Mouse (Mus musculus): Measurements from ENCODE around the gene Arsb. TPM values are rescaled to one million over a fixed set of nuclear protein-coding genes. Genes with fewer than 3 reads are reported as not detected.
A peak's percentile ranks its signal among the peaks of the same experiment; 100 is the strongest.

Gene Arsb
- 114 and 117 TPM in 2 replicates for polyA plus RNA-seq (2012; rRNA removed)

DNA sequence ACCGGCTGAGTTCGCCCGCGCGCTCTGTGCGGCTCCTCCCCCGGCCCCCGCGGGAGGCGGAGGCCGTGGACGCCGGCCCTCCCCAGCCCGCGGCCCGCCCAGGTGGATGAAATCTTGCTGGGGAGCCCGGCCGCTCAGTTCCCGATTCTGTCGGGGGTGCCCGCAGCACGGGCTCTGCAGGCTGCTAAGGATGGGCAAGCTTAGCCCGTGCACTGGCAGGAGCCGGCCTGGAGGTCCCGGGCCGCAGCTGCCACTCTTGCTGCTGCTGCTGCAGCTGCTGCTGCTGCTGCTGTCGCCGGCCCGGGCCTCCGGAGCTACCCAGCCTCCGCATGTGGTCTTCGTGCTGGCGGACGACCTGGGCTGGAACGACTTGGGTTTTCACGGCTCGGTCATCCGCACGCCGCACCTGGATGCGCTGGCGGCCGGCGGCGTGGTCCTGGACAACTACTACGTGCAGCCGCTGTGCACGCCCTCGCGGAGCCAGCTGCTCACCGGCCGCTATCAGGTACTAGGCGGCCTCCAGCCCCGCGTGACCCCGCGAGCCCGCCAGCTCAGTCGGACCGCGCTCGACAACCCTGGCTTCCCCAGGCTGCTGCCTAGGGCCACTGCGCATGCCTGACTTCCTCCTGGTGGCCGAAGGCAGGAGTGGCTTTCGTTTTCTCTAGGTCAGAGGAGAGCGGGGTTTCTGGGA is at the start of gene Arsb:
Arsb (plus strand) TSS at position 43 of the 691 bp plus-strand sequence.
- no peaks in the 10 kb centered on the region for H3K36me3 ChIP-seq (ENCODE audit: control insufficient read depth, insufficient read depth, low read length)
- peaks cover 8% of the 10 kb centered on the region; the same call in 1 of the 2 replicates for H3K4me1 ChIP-seq (ENCODE audit: control insufficient read depth, insufficient read depth, low read length)
- H3K27me3 ChIP-seq (replicated peaks; ENCODE audit: control insufficient read depth, insufficient read depth, low read length), result no peaks in the 10 kb centered on the region
- peak; percentile 92 for DNase-seq
- WGBS, result under 1% methylated on average over 66 of the region's 66 CpGs
- peak within 1 kb of the TSS; percentile 85 for H3K27ac ChIP-seq (ENCODE audit: insufficient read depth, low read depth, low read length)
- peak within 1 kb of the TSS; percentile 77 for H3K4me3 ChIP-seq (ENCODE audit: insufficient read depth, low read depth, low read length)
- peak; percentile 64 for TF ChIP-seq CTCF (conservative IDR thresholded peaks at IDR 0.05; ENCODE audit: insufficient read depth, insufficient read length, low read depth, low read length)
- peak; percentile 29 for TF ChIP-seq POLR2A (IDR thresholded peaks at IDR 0.05; ENCODE audit: low read depth, low read length)

DNA sequence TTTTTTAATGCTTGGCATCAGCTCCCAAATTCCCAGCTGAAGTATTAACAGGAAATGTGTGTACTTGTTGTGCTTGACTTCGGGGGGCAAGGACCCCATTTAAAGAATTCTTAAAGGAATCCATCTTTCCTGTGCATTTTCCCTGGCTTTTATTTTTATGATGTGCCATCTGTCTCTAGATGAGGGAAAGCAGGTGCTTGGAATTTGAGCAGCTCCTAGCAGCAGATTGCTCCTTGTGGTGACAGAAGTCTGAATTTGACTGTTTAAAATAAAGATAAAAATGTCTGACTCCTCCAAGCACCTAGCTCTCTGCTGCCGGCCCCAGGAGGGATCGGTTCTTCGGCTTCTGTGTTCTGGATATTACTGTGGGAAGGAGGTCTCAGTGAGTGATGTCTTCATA is 49.5 kb upstream of the Arsb start:
- H3K4me3 ChIP-seq (ENCODE audit: insufficient read depth, low read depth, low read length), result no peak overlapping the region

DNA sequence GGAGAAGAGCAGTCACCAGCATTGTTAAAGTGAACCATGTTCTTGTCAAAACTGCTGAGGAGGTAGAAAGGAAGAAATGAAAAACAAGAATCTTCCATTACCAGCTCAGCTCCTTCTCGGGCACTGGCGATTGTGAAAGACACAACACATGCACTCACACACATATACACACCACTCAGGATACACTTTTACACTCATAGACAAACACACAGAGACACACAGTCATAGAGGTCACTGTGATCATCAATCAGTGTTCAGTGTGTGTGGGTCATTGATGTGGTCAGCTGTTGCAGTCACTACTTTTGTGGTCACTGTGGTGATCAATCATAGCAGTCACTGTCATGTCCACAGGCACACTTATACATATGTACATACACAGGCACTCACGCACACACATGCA is 48.0 kb upstream of the Arsb start:
- H3K27ac ChIP-seq (ENCODE audit: insufficient read depth, low read depth, low read length), result no peak overlapping the region
- no peaks in the 10 kb centered on the region; the same call in 1 of the 2 replicates for H3K4me1 ChIP-seq (ENCODE audit: control insufficient read depth, insufficient read depth, low read length)
- DNase-seq, result no peak
- 84% methylated on average over 3 of the region's 3 CpGs for WGBS
- TF ChIP-seq POLR2A (IDR thresholded peaks at IDR 0.05; ENCODE audit: low read depth, low read length), result no peak
- no peak for TF ChIP-seq CTCF (conservative IDR thresholded peaks at IDR 0.05; ENCODE audit: insufficient read depth, insufficient read length, low read depth, low read length)
- H3K27me3 ChIP-seq (replicated peaks; ENCODE audit: control insufficient read depth, insufficient read depth, low read length), result no peaks in the 10 kb centered on the region
- H3K4me3 ChIP-seq (ENCODE audit: insufficient read depth, low read depth, low read length), result no peak overlapping the region
- no peaks in the 10 kb centered on the region for H3K36me3 ChIP-seq (ENCODE audit: control insufficient read depth, insufficient read depth, low read length)

More for the DNA sequence above, 49.5 kb upstream of the Arsb start:
- DNase-seq, result no peak
- Histone ChIP-seq H3K36me3 (ENCODE audit: control insufficient read depth, insufficient read depth, low read length) (no peaks in the 10 kb centered on the region), H3K4me1 (ENCODE audit: control insufficient read depth, insufficient read depth, low read length) (no peaks in the 10 kb centered on the region; the same call in 1 of the 2 replicates), H3K27ac (ENCODE audit: insufficient read depth, low read depth, low read length) (no peak overlapping the region), H3K27me3 (replicated peaks; ENCODE audit: control insufficient read depth, insufficient read depth, low read length) (no peaks in the 10 kb centered on the region)
- 75% methylated on average over 4 of the region's 4 CpGs for WGBS
- TF ChIP-seq POLR2A (IDR thresholded peaks at IDR 0.05; ENCODE audit: low read depth, low read length) (no peak), CTCF (conservative IDR thresholded peaks at IDR 0.05; ENCODE audit: insufficient read depth, insufficient read length, low read depth, low read length) (no peak)

DNA sequence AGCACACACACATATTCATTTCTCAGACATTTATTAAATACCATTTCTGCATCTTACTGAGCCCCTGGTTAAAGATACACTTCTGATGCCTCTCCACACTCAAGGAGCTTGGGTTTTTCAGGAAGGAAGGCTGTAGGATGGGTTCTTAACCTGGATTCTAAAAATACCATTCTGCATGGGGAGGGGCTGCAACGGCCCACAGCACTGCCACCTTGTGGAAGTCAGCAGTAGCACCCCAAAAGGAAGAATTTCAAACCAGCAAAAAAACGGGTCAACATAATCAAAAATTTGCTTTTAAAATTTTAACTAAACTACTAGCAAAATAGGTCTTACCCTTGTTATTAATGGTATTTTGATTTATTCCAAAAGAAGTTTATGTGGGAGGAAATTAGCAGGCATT is 47.2 kb upstream of the Arsb start:
- WGBS, result 20% methylated on average over 2 of the region's 2 CpGs
- Histone ChIP-seq H3K27me3 (replicated peaks; ENCODE audit: control insufficient read depth, insufficient read depth, low read length) (no peaks in the 10 kb centered on the region), H3K36me3 (ENCODE audit: control insufficient read depth, insufficient read depth, low read length) (no peaks in the 10 kb centered on the region), H3K27ac (ENCODE audit: insufficient read depth, low read depth, low read length) (no peak overlapping the region), H3K4me1 (ENCODE audit: control insufficient read depth, insufficient read depth, low read length) (no peaks in the 10 kb centered on the region), H3K4me3 (ENCODE audit: insufficient read depth, low read depth, low read length) (no peak overlapping the region)
- no peak for DNase-seq
- TF ChIP-seq POLR2A (IDR thresholded peaks at IDR 0.05; ENCODE audit: low read depth, low read length) (no peak), CTCF (conservative IDR thresholded peaks at IDR 0.05; ENCODE audit: insufficient read depth, insufficient read length, low read depth, low read length) (peak; percentile 69)

DNA sequence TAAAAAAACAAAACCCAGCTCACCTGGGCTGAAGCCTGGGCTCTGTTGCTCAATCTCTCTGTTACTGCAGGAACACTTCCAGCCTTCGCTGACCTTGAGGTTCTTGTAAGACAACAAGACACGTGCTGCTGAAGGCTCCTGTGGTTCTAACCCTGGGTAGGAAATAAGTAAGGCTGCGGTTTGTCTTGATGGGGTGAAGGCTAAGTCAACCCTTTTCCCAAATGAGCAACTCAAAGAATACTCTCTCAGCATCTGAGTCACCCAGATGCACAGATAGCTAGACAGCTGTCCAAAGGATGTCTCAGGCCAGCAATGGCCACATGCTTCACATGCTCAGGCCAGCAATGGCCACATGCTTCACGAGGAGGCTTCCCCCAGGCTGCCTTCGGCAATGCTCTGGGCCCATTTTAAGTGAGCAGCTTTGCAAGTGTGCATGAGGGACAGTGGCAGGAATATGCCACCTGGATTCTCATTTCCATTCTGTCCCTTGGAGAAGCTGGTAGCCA is 36.2 kb upstream of the Arsb start:
- Histone ChIP-seq H3K36me3 (ENCODE audit: control insufficient read depth, insufficient read depth, low read length) (no peaks in the 10 kb centered on the region), H3K4me1 (ENCODE audit: control insufficient read depth, insufficient read depth, low read length) (no peaks in the 10 kb centered on the region), H3K4me3 (ENCODE audit: insufficient read depth, low read depth, low read length) (no peak overlapping the region), H3K27me3 (replicated peaks; ENCODE audit: control insufficient read depth, insufficient read depth, low read length) (no peaks in the 10 kb centered on the region; the same call in 1 of the 2 replicates), H3K27ac (ENCODE audit: insufficient read depth, low read depth, low read length) (no peak overlapping the region)
- TF ChIP-seq CTCF (conservative IDR thresholded peaks at IDR 0.05; ENCODE audit: insufficient read depth, insufficient read length, low read depth, low read length), result no peak
- no peak for TF ChIP-seq POLR2A (IDR thresholded peaks at IDR 0.05; ENCODE audit: low read depth, low read length)
- WGBS, result 90% methylated on average over 5 of the region's 5 CpGs
- DNase-seq, result no peak

DNA sequence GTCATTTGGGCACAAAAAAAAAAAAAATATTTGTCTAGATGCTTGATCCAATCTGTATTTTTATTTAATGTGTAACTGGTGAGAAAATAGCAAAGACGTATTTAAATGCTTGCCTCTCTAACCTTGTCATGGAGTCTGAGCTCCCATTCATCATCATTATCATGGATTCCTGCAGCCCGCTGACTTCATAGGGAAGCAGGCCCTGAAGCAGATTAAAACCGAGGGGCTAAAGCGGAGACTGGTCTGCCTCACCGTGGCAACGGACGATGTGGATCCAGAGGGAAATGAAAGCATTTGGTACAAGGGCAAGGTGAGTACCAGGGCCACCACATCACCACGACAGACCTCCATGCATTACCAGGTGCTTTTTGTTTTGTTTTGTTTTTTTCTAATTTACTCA is 27.3 kb upstream of the Arsb start:
- DNase-seq, result no peak
- Histone ChIP-seq H3K27me3 (replicated peaks; ENCODE audit: control insufficient read depth, insufficient read depth, low read length) (no peaks in the 10 kb centered on the region), H3K4me3 (ENCODE audit: insufficient read depth, low read depth, low read length) (no peak overlapping the region), H3K4me1 (ENCODE audit: control insufficient read depth, insufficient read depth, low read length) (no peaks in the 10 kb centered on the region), H3K36me3 (ENCODE audit: control insufficient read depth, insufficient read depth, low read length) (no peaks in the 10 kb centered on the region), H3K27ac (ENCODE audit: insufficient read depth, low read depth, low read length) (no peak overlapping the region)
- TF ChIP-seq CTCF (conservative IDR thresholded peaks at IDR 0.05; ENCODE audit: insufficient read depth, insufficient read length, low read depth, low read length) (no peak), POLR2A (IDR thresholded peaks at IDR 0.05; ENCODE audit: low read depth, low read length) (no peak)
- 51% methylated on average over 8 of the region's 8 CpGs for WGBS

DNA sequence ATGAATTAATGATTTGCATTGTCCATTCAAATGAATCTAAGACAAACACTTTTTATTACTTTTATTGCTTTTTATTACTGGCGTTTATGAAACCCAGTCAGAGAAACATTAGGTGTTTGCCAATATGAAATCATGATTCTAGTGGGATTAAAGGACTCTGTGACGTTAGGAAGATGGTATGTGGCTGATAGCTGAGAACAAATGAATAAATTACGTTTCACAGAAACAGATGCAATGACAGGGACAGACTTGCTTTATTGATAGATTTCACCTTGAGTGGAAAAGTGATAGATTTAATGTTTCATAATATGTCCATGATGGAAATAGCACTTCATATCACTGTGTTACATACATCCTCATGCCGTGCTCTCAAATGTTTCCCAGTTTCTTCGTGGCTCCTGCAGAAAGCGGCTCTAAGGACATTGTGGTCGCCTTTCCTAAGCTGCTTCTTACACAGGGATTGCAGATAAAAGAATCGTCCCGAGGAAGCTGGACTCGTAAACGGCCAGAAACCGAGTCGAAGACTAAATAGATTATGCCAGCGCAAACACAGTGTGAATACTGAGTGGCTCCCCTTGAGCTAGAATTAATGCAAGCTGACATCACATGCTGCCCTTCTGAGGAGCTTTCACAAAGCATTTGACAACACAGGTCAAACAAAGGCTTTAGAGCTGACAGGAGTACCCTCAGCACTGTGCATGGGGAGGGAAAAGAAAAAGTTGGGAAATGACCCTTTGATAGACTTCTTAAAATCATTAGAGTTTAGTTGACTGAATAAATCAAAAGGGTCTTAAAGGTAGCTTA is 18.6 kb upstream of the Arsb start:
- H3K36me3 ChIP-seq (ENCODE audit: control insufficient read depth, insufficient read depth, low read length), result no peaks in the 10 kb centered on the region
- H3K27me3 ChIP-seq (replicated peaks; ENCODE audit: control insufficient read depth, insufficient read depth, low read length), result no peaks in the 10 kb centered on the region
- H3K27ac ChIP-seq (ENCODE audit: insufficient read depth, low read depth, low read length), result no peak overlapping the region
- no peak for DNase-seq
- TF ChIP-seq POLR2A (IDR thresholded peaks at IDR 0.05; ENCODE audit: low read depth, low read length), result no peak
- TF ChIP-seq CTCF (conservative IDR thresholded peaks at IDR 0.05; ENCODE audit: insufficient read depth, insufficient read length, low read depth, low read length), result no peak
- no peaks in the 10 kb centered on the region for H3K4me1 ChIP-seq (ENCODE audit: control insufficient read depth, insufficient read depth, low read length)
- H3K4me3 ChIP-seq (ENCODE audit: insufficient read depth, low read depth, low read length), result no peak overlapping the region
- 91% methylated on average over 14 of the region's 14 CpGs for WGBS

All from kidney, adult 2 months (tissue).